Mouse (Mus musculus) liver, postnatal 0 days (tissue): Measurements from ENCODE around the gene Trim10. TPM values are rescaled to one million over a fixed set of nuclear protein-coding genes. Genes with fewer than 3 reads are reported as not detected.
A peak's percentile ranks its signal among the peaks of the same experiment; 100 is the strongest.

ENCODE experiments used
- ATAC-seq: fragments of 200-750 bp; cut with Nextera tagmentation; 2 replicates; pipeline ENCODE4 v1.8.0; 2017; ENCODE audit warnings: mild to moderate bottlenecking, moderate library complexity
- DNase-seq: peaks from one replicate; pipeline ENCODE4 v3.0.0-alpha.2; 2016
- H3K27ac ChIP-seq: fragments of 300-500 bp; sonication (generic); 2 replicates; pipeline ENCODE4 v1.5.1; 2014; ENCODE audit warnings: antibody characterized with exemption, moderate library complexity, mild to moderate bottlenecking, low read depth
- H3K27me3 ChIP-seq: fragments of 300-500 bp; sonication (generic); 2 replicates; pipeline ENCODE4 v1.6.1; 2014; ENCODE audit warnings: low read length, control low read depth, mixed read lengths; ENCODE audit not compliant: insufficient read depth
- H3K36me3 ChIP-seq: fragments of 300-500 bp; sonication (generic); replicated peaks from 2 replicates; pipeline ENCODE4 v1.6.1; 2014; ENCODE audit warnings: mild to moderate bottlenecking, control low read depth, low read length, moderate library complexity, mixed read lengths; ENCODE audit not compliant: insufficient read depth
- H3K4me1 ChIP-seq: fragments of 300-500 bp; sonication (generic); 2 replicates; pipeline ENCODE4 v1.6.1; 2014; ENCODE audit warnings: antibody characterized with exemption, mild to moderate bottlenecking, control low read depth; ENCODE audit not compliant: insufficient read depth
- H3K4me2 ChIP-seq: fragments of 300-500 bp; sonication (generic); 2 replicates; pipeline ENCODE4 v1.6.1; 2014; ENCODE audit warnings: low read depth, mild to moderate bottlenecking, low read length, moderate library complexity, mixed read lengths
- H3K4me3 ChIP-seq: fragments of 300-500 bp; sonication (generic); 2 replicates; pipeline ENCODE4 v1.5.1; 2014; ENCODE audit warnings: low read depth, low read length
- H3K9ac ChIP-seq: fragments of 300-500 bp; sonication (generic); replicated peaks from 2 replicates; pipeline ENCODE4 v1.6.1; 2014; ENCODE audit warnings: mild to moderate bottlenecking, moderate library complexity
- H3K9me3 ChIP-seq: fragments of 300-500 bp; sonication (generic); 2 replicates; pipeline ENCODE4 v1.6.1; 2016; ENCODE audit warnings: mild to moderate bottlenecking, control low read depth, low read length, mixed read lengths
- CTCF ChIP-seq: sonication (generic); IDR thresholded peaks from 2 replicates; pipeline ENCODE4 v1.5.1; 2016; ENCODE audit warnings: antibody characterized with exemption, low read depth
- EP300 ChIP-seq: IDR thresholded peaks from 2 replicates; pipeline ENCODE4 v1.6.1; 2016; ENCODE audit warnings: antibody characterized with exemption, low read depth, mild to moderate bottlenecking
- WGBS: fragments of 180-500 bp; shearing (Covaris S2); extraction: QIAGEN DNeasy Blood & Tissue Kit; methylation state at CpG from one replicate; pipeline ENCODE4 v1.1.7; 2014; ENCODE audit not compliant: insufficient replicate concordance; 5-methylcytosine and 5-hydroxymethylcytosine counted together
- polyA plus RNA-seq: library from polyadenylated mRNA; unstranded; fragments of >200 nt; fragmentation: Nextera tagmentation; extraction: Ambion mirVana; gene quantifications from 2 replicates; pipeline ENCODE4 v1.2.1, GENCODE M21; 2015

Trim10 gene
- polyA plus RNA-seq, 1 experiment from 2014 or later: 86.7 TPM

DNA sequence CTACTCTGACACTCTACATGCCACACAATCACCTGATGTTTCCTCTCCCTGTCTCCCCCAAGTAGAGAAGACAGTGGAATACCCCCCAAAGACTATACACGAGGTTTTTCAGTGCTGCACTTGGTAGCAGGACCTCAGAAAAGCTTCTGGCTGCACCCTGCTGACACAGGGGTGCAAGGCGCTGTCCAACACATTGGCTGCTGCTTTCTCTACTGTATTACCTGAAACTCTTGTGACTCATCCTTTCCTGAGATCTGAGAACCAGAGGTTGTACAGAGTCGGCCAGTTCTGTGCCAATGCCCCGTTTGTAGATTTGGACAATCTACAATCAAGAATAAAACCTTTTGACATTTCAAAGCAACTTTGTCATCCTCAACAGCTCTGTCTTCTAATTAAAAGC is 40.4 kb downstream of the Trim10 start:
- H3K9me3 ChIP-seq: no peaks in the 10 kb centered on the region
- TF ChIP-seq CTCF (no peak), EP300 (no peak)
- no peaks in the 10 kb centered on the region for H3K36me3 ChIP-seq
- no peak for DNase-seq
- H3K9ac ChIP-seq: no peak overlapping the region
- no peak overlapping the region for H3K4me2 ChIP-seq
- ATAC-seq: no peak
- no peak overlapping the region for H3K4me3 ChIP-seq
- WGBS: 38% methylated on average over 4 of the region's 4 CpGs
- H3K27me3 ChIP-seq: no peaks in the 10 kb centered on the region
- H3K4me1 ChIP-seq: no peaks in the 10 kb centered on the region
- H3K27ac ChIP-seq: no peak overlapping the region

DNA sequence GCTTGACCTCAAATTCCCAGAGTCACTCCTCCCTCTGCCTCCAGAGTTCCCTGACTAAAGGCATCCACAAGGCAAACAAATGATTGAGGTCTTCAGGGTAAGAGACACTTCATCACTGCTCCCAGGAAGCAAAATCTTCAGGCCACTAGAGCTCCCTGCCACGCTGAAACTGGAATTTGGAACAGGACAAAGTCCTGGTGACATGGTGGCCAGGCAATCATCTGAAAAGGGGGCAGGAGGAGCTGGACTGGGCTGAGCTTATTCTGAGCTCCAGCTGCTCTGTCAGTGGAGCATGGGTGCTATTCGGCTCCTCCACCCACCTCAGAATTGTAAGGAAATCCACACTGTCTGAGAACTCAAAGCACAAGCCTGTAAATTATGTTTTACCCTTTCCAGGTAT is 42.7 kb downstream of the Trim10 start:
- Histone ChIP-seq H3K4me1 (no peaks in the 10 kb centered on the region), H3K27ac (no peak overlapping the region), H3K4me2 (no peak overlapping the region), H3K9ac (no peak overlapping the region), H3K4me3 (no peak overlapping the region), H3K27me3 (0 out of 2 replicates have a peak, but pooled peaks cover 4% of the 10 kb centered on the region), H3K9me3 (no peaks in the 10 kb centered on the region), H3K36me3 (no peaks in the 10 kb centered on the region)
- DNase-seq (no peak), ATAC-seq (no peak)
- no peak for TF ChIP-seq CTCF
- no peak for TF ChIP-seq EP300
- 47% methylated on average over 2 of the region's 2 CpGs for WGBS

DNA sequence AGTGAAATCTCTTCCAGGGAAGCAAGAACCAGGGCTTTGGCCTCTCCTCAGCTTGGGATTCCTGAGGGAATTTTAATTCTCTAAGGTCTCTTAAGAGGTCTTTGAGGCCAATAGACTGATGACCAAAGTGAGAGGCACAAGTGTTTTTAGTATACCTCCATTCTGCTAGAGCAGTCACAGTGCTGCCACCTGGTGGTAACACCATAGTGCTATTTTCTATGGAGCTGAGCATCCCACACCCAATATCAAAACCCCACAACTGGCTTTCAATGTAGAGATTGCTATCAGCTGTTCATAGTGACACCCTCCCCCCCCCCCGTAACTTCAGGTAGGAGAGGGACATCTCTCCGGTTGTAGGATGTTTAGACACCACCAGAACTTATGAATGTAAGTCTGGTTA is 44.7 kb downstream of the Trim10 start:
- Histone ChIP-seq H3K27ac (no peak overlapping the region), H3K9ac (no peak overlapping the region), H3K36me3 (no peaks in the 10 kb centered on the region), H3K4me3 (no peak overlapping the region), H3K4me1 (no peaks in the 10 kb centered on the region), H3K4me2 (no peak overlapping the region), H3K27me3 (0 out of 2 replicates have a peak, but pooled peaks cover 4% of the 10 kb centered on the region), H3K9me3 (no peaks in the 10 kb centered on the region)
- peak; percentile 81 for DNase-seq
- WGBS: 8% methylated on average over 2 of the region's 2 CpGs
- no peak for ATAC-seq
- TF ChIP-seq EP300 (no peak), CTCF (peak; percentile 84)

DNA sequence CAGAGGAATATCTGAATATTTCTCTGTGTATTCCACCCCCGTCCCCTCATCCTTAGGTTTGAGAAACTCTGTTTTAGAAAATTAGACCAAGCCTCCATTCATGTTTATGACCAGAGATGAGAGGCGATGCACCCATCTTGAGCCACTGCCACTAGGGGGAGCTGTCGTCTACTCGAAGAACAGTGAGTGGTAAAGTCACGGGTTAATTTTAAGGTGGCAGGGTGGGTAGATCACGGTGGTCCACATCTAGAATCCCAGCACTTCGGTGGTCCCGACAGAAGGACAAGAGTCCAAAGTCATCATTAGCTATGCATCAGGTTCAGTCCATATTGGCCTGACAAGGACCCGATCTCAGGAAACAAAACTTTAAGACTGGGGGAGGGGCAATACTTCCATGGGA is 45.7 kb downstream of the Trim10 start:
- Histone ChIP-seq H3K4me1 (no peaks in the 10 kb centered on the region), H3K4me3 (no peak overlapping the region), H3K9ac (no peak overlapping the region), H3K4me2 (no peak overlapping the region), H3K9me3 (no peaks in the 10 kb centered on the region), H3K27me3 (0 out of 2 replicates have a peak, but pooled peaks cover 4% of the 10 kb centered on the region), H3K36me3 (no peaks in the 10 kb centered on the region), H3K27ac (no peak overlapping the region)
- WGBS: 9% methylated on average over 9 of the region's 9 CpGs
- DNase-seq (peak; percentile 72), ATAC-seq (no peak)
- TF ChIP-seq CTCF (peak; percentile 88), EP300 (no peak)

DNA sequence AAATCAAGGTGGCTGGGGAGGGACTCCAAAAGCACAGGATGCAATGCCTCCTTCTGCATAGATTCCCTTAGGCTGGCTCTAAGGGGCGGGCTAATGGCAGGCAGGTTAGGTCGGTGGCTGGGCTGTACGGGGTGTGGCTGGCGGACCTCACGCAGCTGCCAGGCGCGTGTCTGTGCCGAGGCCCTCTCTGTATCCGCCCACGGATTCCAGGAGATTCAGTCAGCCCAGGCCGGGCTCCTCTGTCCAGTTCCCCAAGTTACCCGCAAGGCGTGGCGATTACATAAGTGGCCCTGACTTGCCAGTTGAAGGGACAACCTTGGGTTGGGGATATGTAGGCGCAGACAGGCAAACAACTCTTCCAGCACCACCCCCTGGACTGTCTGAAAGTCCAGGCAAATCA is 50.9 kb downstream of the Trim10 start:
- Histone ChIP-seq H3K4me3 (no peak overlapping the region), H3K4me1 (no peaks in the 10 kb centered on the region), H3K9me3 (no peaks in the 10 kb centered on the region), H3K36me3 (no peaks in the 10 kb centered on the region), H3K27me3 (0 out of 2 replicates have a peak, but pooled peaks cover 3% of the 10 kb centered on the region), H3K27ac (no peak overlapping the region), H3K4me2 (no peak overlapping the region), H3K9ac (no peak overlapping the region)
- DNase-seq (no peak), ATAC-seq (no peak)
- TF ChIP-seq CTCF: no peak
- 47% methylated on average over 15 of the region's 15 CpGs for WGBS

DNA sequence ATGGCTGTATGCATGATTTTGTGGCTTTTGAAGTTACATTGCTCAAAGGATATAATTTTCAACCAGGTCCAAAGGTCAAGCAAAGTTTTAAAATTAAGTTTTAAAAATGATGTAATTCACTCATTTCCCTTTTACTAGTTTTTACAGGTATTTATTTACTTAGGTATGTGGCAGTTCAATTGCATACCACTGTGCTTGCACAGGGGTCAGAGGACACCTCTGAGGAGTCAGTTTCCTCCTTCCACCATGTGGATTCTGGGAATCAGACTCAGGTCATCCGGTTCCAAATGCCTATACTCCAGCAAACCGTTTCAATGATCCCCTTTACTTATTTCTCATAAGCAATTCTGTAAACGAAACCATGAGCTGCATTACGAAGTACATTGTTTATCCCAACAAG is 53.3 kb downstream of the Trim10 start:
- H3K9me3 ChIP-seq: no peaks in the 10 kb centered on the region
- ATAC-seq (no peak), DNase-seq (no peak)
- no peaks in the 10 kb centered on the region for H3K36me3 ChIP-seq
- H3K4me1 ChIP-seq: no peaks in the 10 kb centered on the region
- no peak overlapping the region for H3K9ac ChIP-seq
- 68% methylated on average over 4 of the region's 4 CpGs for WGBS
- TF ChIP-seq EP300 (no peak), CTCF (no peak)
- no peaks in the 10 kb centered on the region for H3K27me3 ChIP-seq
- no peak overlapping the region for H3K27ac ChIP-seq
- no peak overlapping the region for H3K4me2 ChIP-seq
- no peak overlapping the region for H3K4me3 ChIP-seq

DNA sequence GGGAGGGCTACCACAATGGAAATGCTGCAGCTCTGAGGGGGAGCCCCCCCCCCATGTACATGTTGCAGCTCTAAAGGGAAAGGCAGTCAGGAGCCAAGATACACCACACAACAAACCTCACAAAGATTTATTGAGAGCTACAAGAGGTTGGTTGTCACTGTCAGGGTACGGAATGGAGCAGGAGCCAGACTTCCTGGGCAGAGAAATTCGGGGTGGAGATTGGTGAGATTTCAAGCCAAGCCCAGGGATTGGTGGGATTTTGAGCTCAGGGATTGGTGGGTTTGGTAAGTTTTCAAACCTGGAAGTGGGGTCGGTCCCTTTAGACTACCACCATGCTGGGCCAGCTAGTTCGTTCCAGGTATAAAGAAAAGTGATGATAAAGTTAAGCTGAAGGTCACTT is 54.1 kb downstream of the Trim10 start:
- DNase-seq (no peak), ATAC-seq (no peak)
- H3K9me3 ChIP-seq: no peaks in the 10 kb centered on the region
- 61% methylated on average over 4 of the region's 4 CpGs for WGBS
- no peak overlapping the region for H3K9ac ChIP-seq
- TF ChIP-seq CTCF: no peak
- TF ChIP-seq EP300: no peak
- H3K4me1 ChIP-seq: no peaks in the 10 kb centered on the region
- H3K36me3 ChIP-seq: no peaks in the 10 kb centered on the region
- no peak overlapping the region for H3K27ac ChIP-seq
- H3K4me3 ChIP-seq: no peak overlapping the region
- H3K27me3 ChIP-seq: no peaks in the 10 kb centered on the region
- no peak overlapping the region for H3K4me2 ChIP-seq

Other genes starting within 250 kb of the Trim10 start
- not detected in 2 replicates for gene H2-M9, start 226.9 kb upstream of the Trim10 start, polyA plus RNA-seq
- gene H2-M1, start 197.4 kb upstream of the Trim10 start, polyA plus RNA-seq: not detected in 2 replicates
- not detected in 2 replicates for gene H2-M10.5, start 96.7 kb upstream of the Trim10 start, polyA plus RNA-seq
- gene H2-M10.6, start 57.4 kb upstream of the Trim10 start, polyA plus RNA-seq: not detected in 2 replicates
- gene Trim26, start 32.4 kb upstream of the Trim10 start, polyA plus RNA-seq: 16.8 and 19.1 TPM in 2 replicates
- gene Trim15, start 2.4 kb upstream of the Trim10 start, polyA plus RNA-seq: 0.12 TPM in 1 of 2 replicates, not detected in the other
- not detected in 2 replicates for gene Trim40, start 20.5 kb downstream of the Trim10 start, polyA plus RNA-seq
- gene Trim31, start 28.5 kb downstream of the Trim10 start, polyA plus RNA-seq: not detected in 2 replicates
- 0.11 TPM in 1 of 2 replicates, not detected in the other for gene Rnf39, start 73.3 kb downstream of the Trim10 start, polyA plus RNA-seq
- gene Ppp1r11, start 82.2 kb downstream of the Trim10 start, polyA plus RNA-seq: 39.9 and 41.7 TPM in 2 replicates
- gene Znrd1, start 89.0 kb downstream of the Trim10 start, polyA plus RNA-seq: 19.3 and 23.7 TPM in 2 replicates
- gene Znrd1as, start 89.0 kb downstream of the Trim10 start, polyA plus RNA-seq: 4.1 and 5.6 TPM in 2 replicates
- not detected in 2 replicates for gene 2410137M14Rik, start 111.7 kb downstream of the Trim10 start, polyA plus RNA-seq
- gene H2-M5, start 120.0 kb downstream of the Trim10 start, polyA plus RNA-seq: 0.04 TPM in 1 of 2 replicates, not detected in the other
- 1.4 and 2.3 TPM in 2 replicates for gene Zfp57, start 131.6 kb downstream of the Trim10 start, polyA plus RNA-seq
- gene Mog, start 153.8 kb downstream of the Trim10 start, polyA plus RNA-seq: not detected in 2 replicates
- 0.41 and 0.46 TPM in 2 replicates for gene Gabbr1, start 176.4 kb downstream of the Trim10 start, polyA plus RNA-seq
- not detected in 2 replicates for gene Olfr90, start 218.9 kb downstream of the Trim10 start, polyA plus RNA-seq
- gene Olfr91, start 228.7 kb downstream of the Trim10 start, polyA plus RNA-seq: not detected in 2 replicates